Mouse (Mus musculus): Measurements from ENCODE around the gene Dscaml1.

DNA sequence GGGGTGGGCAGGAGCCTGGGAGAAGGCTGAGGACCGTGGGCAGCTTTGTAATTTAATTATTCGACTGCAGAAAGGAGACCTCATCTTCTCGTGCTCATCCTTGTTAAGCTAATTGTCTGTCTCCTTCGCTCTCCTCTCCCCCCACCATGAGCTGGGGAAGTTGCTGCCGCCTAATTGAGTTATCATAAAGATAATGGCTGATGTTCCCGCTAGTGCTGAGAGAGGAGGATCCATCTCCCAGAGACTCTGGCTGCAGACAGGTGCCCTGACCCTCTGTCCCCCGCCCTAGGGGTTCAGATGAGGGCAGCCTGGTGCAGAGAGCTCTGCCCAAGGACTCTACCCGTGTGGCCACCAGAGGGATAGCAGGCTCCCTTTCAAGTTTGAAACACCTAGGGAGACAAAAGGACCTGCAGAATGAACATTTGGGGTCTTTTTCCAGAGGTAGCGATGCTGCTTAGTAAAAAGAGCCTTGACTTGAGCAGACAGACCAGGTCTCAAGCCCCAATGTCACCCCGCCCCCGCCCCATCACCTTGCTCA lies 256.1 kb downstream of the Dscaml1 start:
- TF ChIP-seq POLR2A (IDR thresholded peaks at IDR 0.05; ENCODE audit: control insufficient read depth, low read depth, low read length) = no peak
- no peak for TF ChIP-seq CTCF (IDR thresholded peaks at IDR 0.05; ENCODE audit: control insufficient read depth, insufficient read depth, insufficient replicate concordance, low read depth, low read length)
